ENCODE assay signal across 29 mouse cellular contexts in genomic region chr5:101656107-101656506, GRCm38 (mm10). TPM values are rescaled to one million over a fixed set of nuclear protein-coding genes. Genes with fewer than 3 reads are reported as not detected.
DNase-seq lines count a peak whose midpoint lies in the region; ATAC-seq lines count a peak whose summit lies in the region.
"Had no signal": no experiment of that assay in that cellular context is flagged by ENCODE, and none has a peak within 500 bp of the region (broad histone marks: within the 10 kb centered on the region; RNA-seq: fewer than 3 reads in every experiment).

No protein-coding gene starts in this region.

- WGBS in kidney, embryonic 16.5 days, result 5% methylated on average over 3 of the region's 3 CpGs
- WGBS in midbrain, embryonic 13.5 days, result 7% methylated on average over 3 of the region's 3 CpGs
- WGBS in midbrain, embryonic 16.5 days, result 4% methylated on average over 3 of the region's 3 CpGs

- H3K4me2 ChIP-seq in kidney, embryonic 16.5 days (replicated peaks; ENCODE audit: low read depth, low read length), result no peak overlapping the region
- H3K4me2 ChIP-seq in midbrain, embryonic 13.5 days (replicated peaks), result no peak overlapping the region
- H3K4me2 ChIP-seq in midbrain, embryonic 16.5 days (ENCODE audit: low read length), result no peak overlapping the region
- H3K4me2 ChIP-seq: heart, embryonic 11.5 days; lung, embryonic 14.5 days had no signal

- peak; percentile 27 for DNase-seq in embryo, embryonic 9.5 days (ENCODE audit: extremely low spot score)
- DNase-seq in embryo, embryonic 11 days, result no peak
- no peak for DNase-seq in kidney, postnatal 14 days
- peak; percentile 54 for DNase-seq in retina, postnatal 1 day
- no peak for DNase-seq in heart, postnatal 10 days
- DNase-seq: adrenal gland, adult 8-10 months; cerebellum, adult 8-10 months; cerebellum, postnatal 25 days; gastrocnemius, adult 2 months; gastrocnemius, postnatal 36 days; heart, adult 18-20 months; heart, postnatal 4 days; kidney, adult 11 months; layer of hippocampus, adult 9-11 months; liver; lung, embryonic 14.5 days; lung, postnatal 14 days; right cerebral cortex, postnatal 14 days had no signal

- no peak overlapping the region for H3K27ac ChIP-seq in kidney, embryonic 16.5 days (ENCODE audit: low read length)
- H3K27ac ChIP-seq in midbrain, embryonic 13.5 days, result 0 out of 2 replicates have a peak overlapping the region, but pooled peaks have one; percentile 16
- no peak overlapping the region for H3K27ac ChIP-seq in midbrain, embryonic 16.5 days (ENCODE audit: low read length)
- H3K27ac ChIP-seq: gastrocnemius, adult 2 months; liver, embryonic 14.5 days had no signal

- H3K9me3 ChIP-seq in kidney, embryonic 16.5 days (ENCODE audit: low read length), result no peaks in the 10 kb centered on the region
- peaks cover 4% of the 10 kb centered on the region; the same call in 1 of the 2 replicates for H3K9me3 ChIP-seq in midbrain, embryonic 13.5 days
- H3K9me3 ChIP-seq in midbrain, embryonic 16.5 days (replicated peaks; ENCODE audit: control insufficient read depth, low read length, poor library complexity, severe bottlenecking), result no peaks in the 10 kb centered on the region; the same call in 1 of the 2 replicates

- H3K27me3 ChIP-seq in kidney, embryonic 16.5 days (ENCODE audit: insufficient read depth, low read length), result peaks cover 70% of the 10 kb centered on the region
- peaks cover 94% of the 10 kb centered on the region for H3K27me3 ChIP-seq in midbrain, embryonic 13.5 days
- H3K27me3 ChIP-seq in midbrain, embryonic 16.5 days (ENCODE audit: control insufficient read depth, insufficient read depth, low read depth, low read length), result peaks cover 53% of the 10 kb centered on the region

- peaks cover 12% of the 10 kb centered on the region for H3K4me1 ChIP-seq in kidney, embryonic 16.5 days (ENCODE audit: insufficient read depth, low read length)
- peaks cover 9% of the 10 kb centered on the region; the same call in 1 of the 2 replicates for H3K4me1 ChIP-seq in midbrain, embryonic 13.5 days (replicated peaks)
- H3K4me1 ChIP-seq in midbrain, embryonic 16.5 days (ENCODE audit: control insufficient read depth, insufficient read depth, low read length), result no peaks in the 10 kb centered on the region

- no peaks in the 10 kb centered on the region for H3K36me3 ChIP-seq in kidney, embryonic 16.5 days (ENCODE audit: insufficient read depth, low read length)
- no peaks in the 10 kb centered on the region for H3K36me3 ChIP-seq in midbrain, embryonic 13.5 days
- H3K36me3 ChIP-seq in midbrain, embryonic 16.5 days (ENCODE audit: control insufficient read depth, insufficient read depth, low read length), result no peaks in the 10 kb centered on the region
- H3K36me3 ChIP-seq: G1E had no signal

- intact Hi-C loops in heart, postnatal 10 days (cut with DNase I), result no loop called here

- no peak overlapping the region for H3K9ac ChIP-seq in kidney, embryonic 16.5 days (replicated peaks; ENCODE audit: low read length)
- no peak overlapping the region for H3K9ac ChIP-seq in midbrain, embryonic 13.5 days (replicated peaks)
- no peak overlapping the region for H3K9ac ChIP-seq in midbrain, embryonic 16.5 days (ENCODE audit: low read depth, low read length)
- H3K9ac ChIP-seq: liver, embryonic 14.5 days; lung, embryonic 14.5 days had no signal

- ATAC-seq in kidney, embryonic 16.5 days (ENCODE audit: low FRiP score, low TSS enrichment), result peak; percentile 79
- ATAC-seq in midbrain, embryonic 13.5 days, result peak; percentile 37; the same call in 1 of the 2 replicates
- ATAC-seq in midbrain, embryonic 16.5 days, result no peak
- ATAC-seq: forebrain, embryonic 16.5 days; inflammation-experienced regulatory T-cells, adult 6 months had no signal

- no peak overlapping the region for H3K4me3 ChIP-seq in kidney, embryonic 16.5 days (ENCODE audit: low read length)
- H3K4me3 ChIP-seq in midbrain, embryonic 13.5 days (replicated peaks), result no peak overlapping the region
- no peak overlapping the region for H3K4me3 ChIP-seq in midbrain, embryonic 16.5 days (ENCODE audit: low read depth, low read length)
- H3K4me3 ChIP-seq: erythroblast, embryonic 14.5 days; gastrocnemius, adult 2 months had no signal

RNA-seq across cellular contexts. Expression of gene Nkx6-1, which starts 8.7 kb away (rescaled TPM):
- polyA plus RNA-seq in kidney, embryonic 16.5 days (2015; fragmentation: Nextera tagmentation; extraction: Ambion mirVana), result 0.62 and 0.71 TPM in 2 replicates
- polyA plus RNA-seq in midbrain, embryonic 13.5 days (2015; fragmentation: Nextera tagmentation; extraction: Ambion mirVana), result 2.2 and 3.5 TPM in 2 replicates
- 0.94 and 1.6 TPM in 2 replicates for polyA plus RNA-seq in midbrain, embryonic 16.5 days (2015; fragmentation: Nextera tagmentation; extraction: Ambion mirVana)
- total RNA-seq in heart, postnatal 10 days (2021), result under 1 TPM; 0.10 to 0.12 TPM
- total RNA-seq: gastrocnemius, adult 2 months; gastrocnemius, postnatal 36 days; heart, postnatal 4 days had no signal
- polyA plus RNA-seq: erythroblast, embryonic 14.5 days; G1E; inflammation-experienced regulatory T-cells, adult 6 months; limb, embryonic 11.5 days; small intestine, adult 2 months had no signal

Comparison
In these comparisons a context has a peak if more than half of its experiments do, and no peak if none do; other contexts are left out.
1. DNase-seq: peak in embryo, embryonic 9.5 days (single experiment) and retina, postnatal 1 day (single experiment); none in embryo, embryonic 11 days (single experiment), kidney, postnatal 14 days (single experiment) and heart, postnatal 10 days (0 of 2).